Mouse (Mus musculus) kidney, postnatal 10 days (tissue): ENCODE data around the gene Abca2.

ENCODE experiments used
- DNase-seq: peaks from one replicate; pipeline ENCODE4 v3.0.0; 2021; ENCODE audit warnings: mixed read lengths

Gene Abca2

DNA sequence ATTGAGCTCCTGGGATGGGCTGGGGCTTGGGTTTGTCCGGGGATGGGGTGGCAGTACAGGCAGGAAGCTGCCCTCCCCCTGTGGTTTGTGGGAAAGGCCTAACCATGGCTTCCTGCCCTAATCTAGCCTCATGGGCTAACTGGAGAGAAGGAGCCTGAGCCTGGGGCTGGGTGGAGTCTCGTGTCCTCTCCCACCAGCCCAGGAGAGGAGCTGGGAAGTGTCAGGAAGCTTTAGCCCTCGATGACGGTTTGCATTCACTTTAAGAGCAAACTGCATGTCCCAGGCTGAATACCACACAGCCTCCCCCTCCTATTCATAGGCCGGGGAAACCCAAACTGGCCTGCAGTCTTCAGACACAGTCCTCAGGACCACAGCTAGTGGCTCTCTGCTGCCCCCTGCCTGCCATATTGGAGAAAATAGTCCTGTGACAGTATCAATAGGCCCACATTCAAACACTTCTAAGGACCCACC lies 1.7 kb upstream of the Abca2 start:
- peak; percentile 82 for DNase-seq

DNA sequence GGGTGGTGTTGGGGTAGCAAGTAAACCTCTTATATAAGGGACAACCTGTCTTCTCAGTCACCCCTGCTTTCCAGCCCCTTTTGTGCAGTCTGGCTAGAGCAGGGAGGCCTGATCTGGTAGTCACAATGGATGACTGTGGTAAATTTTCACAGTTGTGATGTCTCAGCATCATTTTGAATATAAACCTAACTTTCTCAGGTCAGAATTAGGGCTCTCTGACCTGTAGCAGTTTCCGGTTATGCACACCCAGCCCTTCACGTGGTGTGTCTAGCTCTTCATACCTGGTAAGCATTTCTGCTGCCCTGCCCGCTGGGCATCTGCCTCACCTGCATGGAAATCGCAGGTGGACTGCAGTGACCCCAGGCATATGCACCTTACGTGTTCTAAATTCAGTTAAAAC lies 1.2 kb upstream of the Abca2 start:
- no peak for DNase-seq

DNA sequence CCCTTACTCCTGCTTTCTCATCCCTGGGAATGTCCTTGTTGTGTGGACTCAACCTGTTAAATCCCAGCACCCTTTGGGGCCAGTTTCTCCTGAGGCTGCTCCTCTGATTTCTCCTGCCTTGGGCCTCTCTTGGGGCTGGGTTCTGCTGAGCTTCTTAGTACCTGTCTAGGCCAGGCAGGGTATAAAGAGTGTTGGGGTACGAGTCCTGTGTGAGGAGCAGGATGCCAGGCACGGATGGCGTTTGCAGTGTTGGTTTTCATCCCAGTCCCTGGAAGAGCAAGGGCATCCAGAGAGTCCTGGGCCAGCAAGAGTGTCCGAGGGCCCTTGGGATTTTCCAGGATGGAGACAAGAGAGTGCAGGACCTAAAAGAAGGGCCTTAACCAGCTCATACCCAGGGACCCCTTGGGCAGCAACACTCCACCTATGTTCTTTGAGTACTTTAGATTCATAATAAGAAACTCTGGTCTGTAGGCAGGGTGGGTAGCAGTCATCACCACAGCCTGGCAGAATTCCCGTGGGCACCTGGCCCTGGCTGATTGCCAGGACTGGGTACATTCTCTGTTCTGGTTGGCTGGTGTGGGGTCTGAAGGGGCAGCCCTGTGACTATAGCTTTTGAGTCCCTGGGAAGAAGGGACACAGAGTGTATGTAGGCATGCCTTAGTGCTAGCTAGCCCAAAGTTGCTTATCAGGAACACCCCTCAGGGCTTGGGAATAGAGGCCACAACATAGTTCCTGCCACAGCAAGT lies 1.1 kb downstream of the Abca2 start:
- DNase-seq, result peak; percentile 41

DNA sequence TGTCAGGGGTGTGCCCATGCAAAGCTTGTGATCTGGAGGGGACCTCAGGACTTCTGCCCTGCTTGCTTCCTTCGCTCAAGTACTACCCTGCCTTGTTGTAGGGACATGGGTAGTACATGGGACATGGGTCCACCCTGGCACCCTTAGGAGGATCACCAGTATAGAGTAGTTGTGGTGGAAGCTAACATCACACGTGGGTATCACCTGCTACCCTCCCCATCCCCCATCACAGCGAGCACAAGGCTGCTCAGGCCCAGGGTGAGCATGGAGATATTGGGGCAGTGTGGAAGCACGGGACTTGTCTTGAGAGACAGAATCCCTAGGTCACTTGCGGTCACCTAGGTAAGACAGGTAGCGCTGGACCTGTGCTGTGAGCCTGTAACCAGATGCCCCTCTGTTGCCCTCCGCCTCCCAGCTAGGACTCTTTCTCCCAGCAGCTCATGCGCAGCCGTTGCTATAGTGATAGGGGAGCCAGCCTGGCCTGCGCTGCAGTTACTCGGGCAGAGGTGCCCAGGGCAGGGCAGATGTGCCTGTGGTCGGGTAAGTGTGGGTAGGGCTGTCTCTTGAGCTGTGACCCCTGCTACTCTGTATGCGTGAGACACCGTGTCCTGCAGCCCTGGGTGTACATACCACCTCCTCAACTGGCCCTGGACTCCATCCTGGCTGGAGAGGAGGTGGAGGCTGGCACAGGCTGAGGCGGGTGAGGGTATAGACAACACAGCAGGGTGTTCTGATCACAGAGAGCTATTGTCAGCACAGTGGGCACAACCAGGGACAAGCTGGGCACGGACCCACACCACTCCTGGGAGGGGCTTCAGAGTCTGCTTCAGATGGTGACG lies 2.1 kb downstream of the Abca2 start:
- DNase-seq, result peak; percentile 64

DNA sequence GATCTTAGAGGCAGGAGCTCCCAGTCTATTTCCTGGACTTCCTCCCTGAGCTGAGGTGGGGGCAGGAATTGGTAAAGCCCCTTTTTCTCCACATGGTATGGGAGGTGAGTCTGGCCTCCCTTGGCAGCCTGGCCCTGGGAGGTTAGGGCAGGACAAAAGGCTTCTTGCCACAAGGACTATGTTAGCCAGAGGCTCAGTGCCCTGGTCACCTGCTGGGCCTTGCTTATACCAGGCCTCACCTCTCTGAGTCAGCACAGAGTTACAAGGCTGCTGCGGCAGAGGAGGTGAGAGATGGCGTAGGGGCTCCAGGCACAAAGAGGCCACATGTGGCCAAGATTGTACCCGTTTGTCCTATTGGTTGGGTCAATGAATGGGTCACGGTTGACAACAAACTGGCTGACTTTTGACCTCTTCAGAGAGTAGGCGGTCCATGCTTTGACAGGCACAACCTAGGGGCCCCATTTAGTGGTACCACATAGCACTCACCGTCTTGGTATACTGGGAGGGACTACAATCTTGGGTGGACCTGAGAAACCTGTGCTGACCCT lies 2.9 kb downstream of the Abca2 start:
- no peak for DNase-seq

DNA sequence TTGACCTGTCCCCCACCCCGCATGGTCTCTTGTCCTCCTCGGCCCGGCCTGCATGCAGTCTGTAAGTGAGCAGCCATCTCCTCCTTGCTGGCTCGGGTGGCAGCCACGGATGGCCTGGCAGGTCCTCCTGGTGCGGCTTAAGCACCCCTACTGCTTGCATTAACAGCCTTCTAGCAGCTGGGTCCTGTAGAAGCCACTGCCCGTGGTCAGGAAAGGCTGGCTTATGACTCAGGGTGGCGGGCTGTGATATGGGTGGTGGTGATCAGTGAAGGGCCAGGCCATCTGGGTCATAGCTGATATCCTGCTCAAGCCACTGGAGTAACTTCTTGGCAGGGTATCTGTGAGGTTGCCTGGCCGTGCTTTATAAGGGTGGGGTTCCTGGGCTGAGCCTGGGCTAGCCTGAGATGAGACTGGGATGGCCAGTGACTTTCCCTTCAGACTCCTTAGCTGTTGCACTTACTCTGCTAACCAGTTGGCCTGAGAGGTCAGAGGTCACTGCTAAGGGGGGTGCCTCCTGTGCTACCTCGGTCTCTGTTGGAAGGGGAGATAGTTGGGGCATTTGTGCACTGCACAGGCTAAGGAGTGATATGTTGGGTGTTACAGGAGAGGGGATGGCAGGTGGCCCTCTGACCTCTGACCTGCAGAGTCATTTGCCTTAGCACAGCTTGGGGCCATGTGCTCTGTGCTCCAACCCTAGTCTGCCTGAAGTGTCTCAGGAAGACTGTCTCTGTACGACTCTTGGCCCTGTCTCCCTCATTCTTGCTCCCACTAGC lies 4.0 kb downstream of the Abca2 start:
- no peak for DNase-seq

DNA sequence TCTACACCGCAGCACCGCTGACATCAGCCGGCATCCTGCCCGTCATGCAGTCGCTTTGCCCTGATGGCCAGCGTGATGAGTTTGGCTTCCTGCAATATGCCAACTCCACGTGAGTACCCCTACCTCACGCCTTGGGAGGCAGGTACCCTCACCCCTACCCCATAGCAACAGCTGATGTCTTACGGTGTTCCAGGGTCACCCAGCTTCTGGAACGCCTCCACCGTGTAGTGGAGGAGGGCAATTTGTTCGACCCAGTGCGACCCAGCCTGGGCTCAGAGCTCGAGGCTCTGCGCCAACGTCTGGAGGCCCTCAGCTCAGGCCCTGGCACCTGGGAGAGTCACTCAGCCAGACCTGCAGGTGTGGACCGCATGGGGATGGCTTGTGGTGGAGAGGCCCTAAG lies 4.6 kb downstream of the Abca2 start:
- no peak for DNase-seq

DNA sequence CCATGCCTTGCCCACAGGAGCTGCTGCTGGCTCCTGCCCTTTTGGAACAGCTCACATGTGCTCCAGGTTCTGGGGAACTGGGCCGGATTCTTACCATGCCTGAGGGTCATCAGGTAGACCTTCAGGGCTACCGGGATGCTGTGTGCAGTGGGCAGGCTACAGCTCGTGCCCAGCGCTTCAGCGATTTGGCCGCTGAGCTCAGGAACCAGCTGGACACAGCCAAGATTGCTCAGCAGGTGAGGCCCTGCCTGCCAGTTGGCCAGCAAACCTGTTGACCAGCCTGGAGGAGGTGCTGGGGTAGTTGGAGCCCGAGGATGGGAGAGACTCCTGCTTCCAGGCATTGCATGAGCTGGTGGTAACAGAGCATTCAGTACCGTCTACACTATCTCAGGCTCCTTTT lies 5.8 kb downstream of the Abca2 start:
- DNase-seq, result no peak

DNA sequence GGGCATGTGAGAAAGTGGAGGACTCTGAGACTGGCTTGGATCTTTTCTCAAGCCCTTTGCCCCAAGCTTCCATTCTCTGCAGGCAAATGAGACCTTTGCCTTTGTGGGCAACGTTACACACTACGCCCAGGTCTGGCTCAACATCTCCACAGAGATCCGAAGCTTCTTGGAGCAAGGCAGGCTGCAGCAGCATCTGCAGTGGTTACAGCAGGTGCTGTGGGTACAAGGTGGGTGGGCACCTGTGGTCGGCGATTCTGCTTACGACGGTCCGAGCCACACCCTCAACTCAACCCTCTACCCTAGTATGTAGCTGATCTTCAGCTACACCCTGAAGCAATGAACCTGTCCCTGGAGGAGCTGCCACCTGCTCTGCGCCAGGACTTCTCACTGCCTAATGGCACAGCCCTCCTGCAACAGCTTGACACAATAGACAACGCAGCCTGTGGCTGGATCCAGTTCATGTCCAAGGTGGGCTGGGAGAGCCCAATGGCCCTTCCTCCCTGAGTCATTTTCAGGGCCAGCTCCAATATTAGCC lies 7.8 kb downstream of the Abca2 start:
- no peak for DNase-seq

DNA sequence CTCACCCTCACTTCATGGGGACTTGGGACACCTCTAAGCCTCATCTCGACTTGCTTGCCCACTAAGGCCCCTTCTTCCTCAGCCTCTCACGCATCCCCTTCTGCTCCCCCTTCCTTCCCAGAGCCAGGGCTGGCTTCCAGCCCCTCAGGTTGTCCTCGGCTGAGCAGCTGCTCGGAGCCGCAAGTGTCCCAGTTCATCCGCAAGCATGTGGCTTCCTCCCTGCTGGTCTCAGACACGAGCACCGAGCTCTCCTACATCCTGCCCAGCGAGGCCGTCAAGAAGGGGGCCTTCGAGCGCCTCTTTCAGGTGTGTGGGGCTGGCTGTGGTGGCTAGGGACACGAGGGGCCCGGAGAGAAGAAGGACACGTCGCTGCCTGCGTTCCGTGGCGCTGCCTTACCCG lies 12.6 kb downstream of the Abca2 start:
- DNase-seq, result no peak

DNA sequence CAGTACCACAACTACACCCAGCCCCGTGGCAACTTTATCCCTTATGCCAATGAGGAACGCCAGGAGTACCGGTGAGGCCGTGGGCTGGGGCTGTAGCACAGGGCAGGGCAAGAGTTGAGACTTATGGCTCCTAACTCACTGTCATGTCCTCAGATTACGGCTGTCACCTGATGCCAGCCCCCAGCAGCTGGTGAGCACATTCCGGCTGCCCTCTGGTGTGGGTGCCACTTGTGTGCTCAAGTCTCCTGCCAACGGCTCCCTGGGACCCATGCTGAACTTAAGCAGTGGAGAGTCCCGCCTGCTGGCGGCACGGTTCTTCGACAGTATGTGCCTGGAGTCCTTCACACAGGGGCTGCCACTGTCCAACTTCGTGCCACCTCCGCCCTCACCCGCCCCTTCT lies 14.2 kb downstream of the Abca2 start:
- no peak for DNase-seq

DNA sequence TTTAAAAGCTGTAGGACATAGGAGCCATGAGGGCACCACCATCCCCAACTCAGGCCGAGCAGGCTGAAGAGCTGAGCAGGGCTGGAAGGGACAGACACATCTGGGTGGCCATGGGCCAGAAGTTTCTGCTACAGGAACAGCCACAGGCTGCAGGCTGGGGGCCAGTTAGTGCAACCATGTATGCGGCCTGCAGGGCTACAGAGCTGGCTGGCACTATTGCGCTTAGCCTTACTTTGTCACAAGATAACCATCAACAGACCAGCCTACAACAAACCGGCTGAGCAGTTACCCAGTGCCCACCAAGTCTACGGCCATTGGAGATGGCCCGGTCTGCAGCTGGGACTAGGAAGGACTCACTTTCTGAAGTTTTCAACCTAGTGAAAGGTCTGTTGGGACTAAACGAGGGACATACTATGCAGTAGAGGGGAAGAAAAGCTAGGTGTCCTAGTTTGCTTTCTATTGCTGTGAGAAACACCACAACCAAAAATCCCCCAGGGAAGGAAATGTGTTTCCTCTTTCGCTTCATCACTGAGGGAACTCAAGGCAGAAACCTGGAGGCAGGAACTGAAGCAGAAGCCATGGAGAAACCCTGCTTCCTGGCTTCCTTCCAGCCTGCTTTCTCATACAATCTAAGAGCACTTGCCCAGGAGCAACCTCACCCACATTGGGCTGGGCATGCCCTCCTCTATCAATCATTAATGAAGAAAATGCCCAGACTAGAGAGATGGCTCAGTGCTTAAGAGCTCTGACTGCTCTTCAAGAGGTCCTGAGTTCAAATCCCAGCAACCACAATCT lies 22.5 kb downstream of the Abca2 start:
- DNase-seq, result no peak

DNA sequence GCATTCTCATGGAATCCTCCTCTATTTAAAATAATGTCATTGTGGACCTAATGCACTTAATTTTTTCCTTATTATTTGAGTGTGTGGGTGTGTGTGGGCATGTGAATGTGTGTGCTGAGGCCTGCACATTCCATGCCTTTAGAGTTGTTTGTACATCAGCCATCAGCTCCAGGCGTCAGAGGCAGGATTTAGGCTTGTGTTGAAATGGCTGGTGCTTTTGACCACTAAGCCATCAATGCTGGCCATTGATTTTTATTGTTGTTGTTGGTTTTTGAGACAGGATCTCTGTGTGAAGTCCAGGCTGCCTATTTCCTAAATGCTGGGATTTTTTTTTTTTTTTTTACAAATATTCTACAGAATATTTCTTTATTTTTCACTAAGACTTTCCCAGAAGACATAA lies 24.4 kb downstream of the Abca2 start:
- no peak for DNase-seq

DNA sequence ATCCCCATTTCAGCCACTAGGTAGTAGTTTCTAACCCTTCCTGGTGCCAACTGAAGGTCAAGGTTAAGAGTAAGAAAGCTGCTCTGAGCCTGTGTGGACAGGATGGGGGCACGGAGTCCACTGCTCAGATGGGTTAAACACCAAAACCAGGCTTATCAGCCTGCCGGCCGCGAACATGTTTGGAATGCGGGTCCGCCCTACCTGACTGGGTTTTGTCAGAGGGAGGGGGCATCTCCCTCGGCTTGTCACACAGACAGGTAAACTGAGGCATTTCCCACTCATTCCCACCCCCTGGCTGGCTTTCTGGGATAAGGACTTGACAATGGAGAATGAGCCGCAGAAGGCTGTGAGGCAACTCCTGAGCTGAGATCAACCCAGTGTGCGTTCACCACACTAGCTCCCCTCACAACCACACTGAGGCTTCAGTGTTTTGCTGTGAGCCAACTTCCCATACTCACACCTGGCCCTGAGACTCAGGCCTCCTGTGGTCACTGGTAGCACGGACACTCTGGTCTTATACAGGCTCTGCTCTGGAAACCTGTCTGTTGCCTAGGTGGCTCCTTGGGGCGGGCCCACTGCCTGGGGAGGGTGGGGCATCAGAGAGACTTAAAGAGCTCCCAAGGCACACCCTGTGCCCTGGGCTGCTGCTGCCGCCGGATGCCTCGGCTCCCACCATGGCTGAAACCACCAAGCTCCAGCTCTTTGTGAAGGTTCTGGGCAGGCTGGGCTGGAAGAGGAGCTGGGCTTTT lies 27.9 kb downstream of the Abca2 start, which contains the start of gene Clic3:
TSS of gene Clic3 (plus strand) at position 634 of the 749 bp plus-strand sequence.
- DNase-seq, result peak; percentile 40

DNA sequence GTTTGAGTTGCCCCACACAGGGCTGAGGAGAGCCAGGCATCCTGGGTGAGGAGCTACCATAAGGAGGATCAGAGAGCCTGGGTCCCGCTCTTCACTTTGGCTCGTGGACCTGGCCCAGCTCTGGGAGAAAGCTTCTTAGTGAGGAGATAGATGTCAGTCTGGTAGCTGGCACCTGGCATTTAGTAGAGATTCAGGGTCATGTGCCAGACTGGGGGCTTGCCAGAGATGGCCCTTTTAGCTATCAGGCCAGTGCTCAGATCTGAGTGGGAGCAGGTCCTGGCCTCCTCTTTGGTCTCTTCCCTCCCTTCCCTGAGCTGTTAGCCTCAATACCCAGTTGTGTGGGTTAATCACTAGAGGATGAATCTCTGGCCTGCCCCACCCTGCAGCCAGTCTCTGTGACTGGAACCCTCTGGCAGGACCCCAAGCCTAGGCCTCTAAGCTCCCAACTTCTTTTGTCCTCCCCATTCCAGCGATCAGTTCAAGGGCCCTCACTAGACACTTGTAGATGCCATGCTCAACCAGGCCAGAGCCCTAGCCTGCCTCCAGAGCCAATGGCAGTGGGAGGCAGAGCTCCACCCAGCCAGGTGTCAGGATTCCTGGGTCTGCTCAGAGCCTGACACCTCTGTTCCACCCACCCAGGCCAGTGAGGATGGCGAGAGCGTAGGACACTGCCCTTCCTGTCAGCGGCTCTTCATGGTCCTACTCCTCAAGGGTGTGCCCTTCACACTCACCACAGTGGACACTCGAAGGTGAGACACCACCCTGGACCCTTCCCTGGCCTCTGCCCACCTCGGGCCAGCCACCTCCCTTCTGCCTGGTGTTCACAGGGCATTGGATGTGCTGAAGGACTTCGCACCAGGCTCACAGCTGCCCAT lies 28.8 kb downstream of the Abca2 start:
- no peak for DNase-seq

DNA sequence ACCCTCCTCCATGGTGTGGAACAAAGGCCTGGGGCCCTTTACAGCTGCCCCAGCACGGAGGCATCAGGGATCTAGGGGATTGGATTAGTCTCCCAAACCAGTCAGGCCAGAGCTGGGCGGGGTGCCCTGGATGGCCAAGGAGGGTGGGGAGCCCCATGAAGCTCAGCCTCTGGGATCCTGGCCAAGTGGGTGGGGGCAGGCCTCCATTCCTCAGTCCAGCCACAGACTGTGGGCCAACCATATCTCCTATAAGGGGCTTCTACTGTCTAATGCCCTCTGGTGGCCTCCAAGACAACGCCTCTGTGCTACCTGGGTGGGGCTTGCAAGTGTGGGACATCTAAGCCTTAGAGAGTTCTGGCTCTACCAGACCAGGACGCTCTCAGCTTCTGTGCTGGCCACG lies 30.4 kb downstream of the Abca2 start:
- peak; percentile 64 for DNase-seq

DNA sequence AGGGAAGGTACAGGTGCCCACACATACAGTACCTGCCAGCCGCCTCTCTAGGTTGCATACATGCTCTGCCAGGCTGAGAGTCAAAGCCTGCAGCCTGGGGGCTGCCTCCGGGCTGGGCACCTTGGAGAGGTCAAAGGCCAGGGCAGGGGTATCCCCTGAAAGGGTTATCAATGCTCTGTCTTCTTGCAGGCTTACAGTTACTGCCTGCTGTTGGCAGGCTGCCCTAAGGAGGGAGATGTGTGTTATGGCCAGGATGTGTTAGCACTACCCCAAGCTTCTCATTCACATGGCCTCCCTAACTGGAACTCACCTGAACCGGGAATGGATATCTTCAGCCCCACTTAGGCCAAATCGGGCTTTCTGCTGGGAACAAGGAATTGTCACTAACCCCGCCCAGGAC lies 31.6 kb downstream of the Abca2 start:
- DNase-seq, result peak; percentile 51

DNA sequence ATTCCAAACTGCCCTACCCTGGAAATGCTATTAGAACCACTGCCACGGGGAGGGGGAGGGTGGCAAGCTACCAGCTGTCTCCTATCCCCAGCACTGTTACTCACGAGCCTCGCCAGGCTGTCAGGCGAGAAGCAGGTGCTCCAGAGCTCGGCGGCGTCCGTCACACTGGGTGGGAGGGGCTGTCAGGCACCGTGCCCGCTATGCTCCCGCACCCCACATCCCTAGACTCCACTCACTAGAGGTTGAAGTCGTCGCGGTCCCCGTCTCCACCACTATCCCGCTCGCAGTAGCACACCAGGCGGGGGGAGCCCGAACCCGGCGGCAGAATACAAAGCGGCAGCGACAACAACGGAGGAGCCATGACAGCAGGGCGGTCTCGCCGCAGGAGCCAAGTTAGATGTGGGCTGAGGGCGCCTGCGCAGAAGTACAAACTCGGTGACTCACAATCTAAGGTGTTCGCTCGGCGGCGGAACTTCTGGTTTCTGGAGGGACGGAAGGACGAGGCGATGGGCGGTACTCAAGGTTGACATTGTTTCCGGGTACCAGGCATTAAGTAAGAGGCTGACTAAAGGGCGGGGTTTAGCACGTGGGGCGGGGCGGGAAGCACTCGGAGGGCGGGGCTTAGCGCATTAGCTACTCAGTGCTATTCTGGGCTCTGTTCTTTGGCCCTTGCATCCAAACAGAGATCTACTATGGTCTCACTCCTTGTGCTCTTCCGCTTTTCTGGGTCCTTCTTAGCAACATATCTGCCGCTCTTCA lies 32.2 kb downstream of the Abca2 start, which contains the start of gene Paxx:
TSS of gene Paxx (minus strand) at position 544 of the 759 bp plus-strand sequence.
- peak; percentile 95 for DNase-seq

DNA sequence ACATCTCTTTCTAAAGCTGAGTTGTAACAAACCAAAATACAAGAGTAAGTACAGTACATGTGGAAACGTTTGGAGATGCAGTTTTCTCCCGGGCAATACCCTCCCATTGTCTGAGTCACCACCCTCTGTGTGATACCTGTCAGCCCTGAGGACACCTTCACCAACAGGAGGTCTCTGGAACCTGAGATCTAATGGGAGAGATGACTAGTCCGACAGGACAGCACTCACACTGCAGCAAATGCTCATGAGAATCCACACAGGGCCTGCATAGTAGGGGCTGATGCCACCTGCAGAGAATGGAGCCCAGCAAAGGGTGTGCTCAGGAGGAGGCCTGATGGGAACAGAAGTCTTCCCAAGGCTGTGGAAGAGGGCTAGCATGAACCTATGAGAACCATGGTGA lies 32.9 kb downstream of the Abca2 start:
- DNase-seq, result no peak
